Mouse (Mus musculus) liver, embryonic 14.5 days (tissue): Measurements from ENCODE around the gene Ick. TPM values are rescaled to one million over a fixed set of nuclear protein-coding genes. Genes with fewer than 3 reads are reported as not detected.
A peak's percentile ranks its signal among the peaks of the same experiment; 100 is the strongest.

ENCODE experiments used
- ATAC-seq: fragments of 200-750 bp; cut with Nextera tagmentation; 2 replicates; pipeline ENCODE4 v1.8.0; 2017; ENCODE audit warnings: moderate number of reproducible peaks, mild to moderate bottlenecking, moderate library complexity; ENCODE audit not compliant: insufficient read depth
- DNase-seq, 3 experiments: peaks; one replicate each; pipeline ENCODE4 v3.0.0-alpha.2; 2012 to 2013; ENCODE audit warnings: low read depth in 3 of 3, low spot score in 3 of 3
- H3K27ac ChIP-seq: fragments of 300-500 bp; sonication (generic); 2 replicates; pipeline ENCODE4 v1.5.1; 2014; ENCODE audit warnings: moderate library complexity, mild to moderate bottlenecking, control low read depth, inconsistent platforms
- H3K27me3 ChIP-seq: fragments of 300-500 bp; sonication (generic); 2 replicates; pipeline ENCODE4 v1.6.1; 2014; ENCODE audit warnings: mild to moderate bottlenecking, low read length, moderate library complexity; ENCODE audit not compliant: control insufficient read depth, insufficient read depth
- H3K36me3 ChIP-seq: fragments of 300-500 bp; sonication (generic); replicated peaks from 2 replicates; pipeline ENCODE4 v1.6.1; 2014; ENCODE audit warnings: low read depth; ENCODE audit not compliant: control insufficient read depth, insufficient read depth
- H3K4me1 ChIP-seq, 2 experiments: fragments of 200-500 bp in 1 of 2; fragments of 300-500 bp in 1 of 2; sonication (generic) in 1 of 2; replicated peaks; 2 replicates each; pipeline ENCODE4 v1.6.1; 2012 to 2014; ENCODE audit warnings: antibody characterized with exemption in 1 of 2, inconsistent platforms in 1 of 2, low read length in 1 of 2; ENCODE audit not compliant: control insufficient read depth in 2 of 2, insufficient read depth in 2 of 2
- H3K4me2 ChIP-seq: fragments of 300-500 bp; sonication (generic); 2 replicates; pipeline ENCODE4 v1.6.1; 2014; ENCODE audit warnings: low read depth, mild to moderate bottlenecking, control low read depth, moderate library complexity
- H3K4me3 ChIP-seq, 2 experiments: fragments of 200-500 bp in 1 of 2; fragments of 300-500 bp in 1 of 2; sonication (generic) in 1 of 2; 2 replicates each; pipeline ENCODE4 v1.5.1; 2012 to 2014; ENCODE audit warnings: low read depth in 2 of 2, low read length in 2 of 2, mild to moderate bottlenecking in 2 of 2, control low read depth in 1 of 2, inconsistent platforms in 1 of 2, moderate library complexity in 1 of 2; ENCODE audit not compliant: insufficient read depth in 1 of 2
- H3K9ac ChIP-seq: fragments of 300-500 bp; sonication (generic); replicated peaks from 2 replicates; pipeline ENCODE4 v1.6.1; 2014; ENCODE audit warnings: mild to moderate bottlenecking, control low read depth, moderate library complexity
- H3K9me3 ChIP-seq: fragments of 300-500 bp; sonication (generic); 2 replicates; pipeline ENCODE4 v1.6.1; 2016; ENCODE audit warnings: low read length, mixed read lengths; ENCODE audit not compliant: control insufficient read depth
- CTCF ChIP-seq: IDR thresholded peaks from 2 replicates; pipeline ENCODE4 v1.5.1; 2016; ENCODE audit warnings: antibody characterized with exemption, low read depth, control low read depth
- EP300 ChIP-seq: IDR thresholded peaks from 2 replicates; pipeline ENCODE4 v1.6.1; 2016; ENCODE audit warnings: antibody characterized with exemption, low read depth
- WGBS: fragments of 180-500 bp; shearing (Covaris S2); extraction: QIAGEN DNeasy Blood & Tissue Kit; methylation state at CpG from one replicate; pipeline ENCODE4 v1.1.7; 2014; ENCODE audit not compliant: insufficient replicate concordance; 5-methylcytosine and 5-hydroxymethylcytosine counted together
- polyA plus RNA-seq, 2 experiments: library from polyadenylated mRNA; depleted of rRNA in 1 of 2; stranded (reverse) in 1 of 2; unstranded in 1 of 2; fragments of >200 nt; fragmentation: Nextera tagmentation in 1 of 2; extraction: Ambion mirVana in 1 of 2; gene quantifications; 2 replicates each; pipeline versions ENCODE4 v1.2.1 to v1.2.3; 2012 to 2014

Gene Ick
- polyA plus RNA-seq, 2 experiments: 3.6 to 3.7 TPM

DNA sequence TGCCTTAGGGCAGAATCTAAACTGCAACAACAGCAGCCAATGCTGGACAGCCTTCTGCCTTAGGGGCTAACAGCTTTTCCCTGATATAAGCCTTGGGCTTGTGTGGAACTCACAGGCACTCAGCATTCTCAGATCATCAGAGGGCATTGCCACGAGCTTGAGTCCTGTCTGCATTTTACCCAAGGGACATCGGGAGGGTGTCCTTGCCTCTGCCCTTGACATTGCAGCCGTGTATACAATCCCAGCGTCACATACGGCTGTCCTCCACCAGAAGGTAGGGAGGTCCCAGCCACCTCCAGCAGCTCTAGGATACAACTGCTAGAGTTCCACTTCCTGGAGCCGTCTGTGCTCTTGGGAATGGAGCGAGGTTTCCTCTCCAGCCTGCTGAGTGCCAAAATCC is 20.0 kb upstream of the Ick start:
- no peak overlapping the region for H3K4me3 ChIP-seq
- H3K27me3 ChIP-seq: no peaks in the 10 kb centered on the region
- no peaks in the 10 kb centered on the region for H3K4me1 ChIP-seq
- no peak for ATAC-seq
- no peak for DNase-seq
- no peaks in the 10 kb centered on the region for H3K9me3 ChIP-seq
- 85% methylated on average over 7 of the region's 7 CpGs for WGBS
- no peak overlapping the region for H3K9ac ChIP-seq
- no peak overlapping the region for H3K4me2 ChIP-seq
- H3K27ac ChIP-seq: no peak overlapping the region
- peaks cover 84% of the 10 kb centered on the region for H3K36me3 ChIP-seq
- TF ChIP-seq CTCF (no peak), EP300 (no peak)

DNA sequence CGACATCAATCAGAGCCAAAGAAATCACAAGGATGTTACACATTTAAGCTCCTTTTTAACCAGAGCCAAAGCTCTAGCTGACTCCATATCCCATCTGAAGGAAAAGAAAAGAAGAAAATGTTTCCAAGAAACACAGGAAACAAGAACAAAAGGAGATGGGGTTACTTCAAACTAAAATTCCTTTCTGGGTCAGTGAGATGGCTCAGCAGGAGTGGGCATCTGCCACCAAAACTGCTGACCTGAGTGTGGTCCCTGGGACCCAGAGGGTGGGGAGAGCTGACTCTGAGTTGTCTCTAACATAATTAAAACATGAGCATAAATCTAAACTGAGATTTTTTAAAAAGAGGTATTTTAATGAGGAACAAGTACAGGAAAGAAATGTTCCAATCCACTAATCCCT is 19.1 kb upstream of the Ick start:
- H3K27me3 ChIP-seq: no peaks in the 10 kb centered on the region
- DNase-seq (no peak), ATAC-seq (no peak)
- WGBS: 78% methylated on average over 1 of the region's 1 CpGs
- no peak overlapping the region for H3K27ac ChIP-seq
- H3K36me3 ChIP-seq: peaks cover 84% of the 10 kb centered on the region
- no peak for TF ChIP-seq EP300
- TF ChIP-seq CTCF: no peak
- no peak overlapping the region for H3K9ac ChIP-seq
- H3K4me3 ChIP-seq: no peak overlapping the region
- no peak overlapping the region for H3K4me2 ChIP-seq
- H3K4me1 ChIP-seq: no peaks in the 10 kb centered on the region
- H3K9me3 ChIP-seq: no peaks in the 10 kb centered on the region

DNA sequence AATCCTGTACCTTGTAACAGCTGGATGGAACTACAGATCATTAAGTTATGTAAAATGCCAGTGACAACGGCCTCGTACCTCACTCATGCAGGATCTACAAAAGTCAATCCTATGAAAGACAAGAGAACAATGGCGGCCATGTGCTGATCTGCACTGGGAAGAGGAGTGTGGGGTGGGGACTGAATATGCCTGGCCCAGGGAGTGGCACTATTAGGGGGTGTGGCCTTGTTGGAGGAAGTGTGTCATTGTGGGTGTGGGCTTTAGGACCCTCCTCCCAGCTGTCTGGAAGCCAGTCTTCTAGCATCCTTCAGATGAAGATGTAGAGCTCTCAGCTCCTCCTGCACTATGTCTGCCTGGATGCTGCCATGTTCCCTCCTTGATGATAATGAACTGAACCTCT is 18.4 kb upstream of the Ick start:
- H3K9ac ChIP-seq: no peak overlapping the region
- no peak overlapping the region for H3K4me3 ChIP-seq
- H3K27me3 ChIP-seq: no peaks in the 10 kb centered on the region
- peaks cover 84% of the 10 kb centered on the region for H3K36me3 ChIP-seq
- DNase-seq: no peak
- 85% methylated on average over 3 of the region's 3 CpGs for WGBS
- no peaks in the 10 kb centered on the region for H3K4me1 ChIP-seq
- no peak overlapping the region for H3K4me2 ChIP-seq
- H3K27ac ChIP-seq: no peak overlapping the region
- TF ChIP-seq EP300: no peak
- TF ChIP-seq CTCF: no peak
- peak; percentile 45; the same call in 1 of the 2 replicates for ATAC-seq
- H3K9me3 ChIP-seq: no peaks in the 10 kb centered on the region

DNA sequence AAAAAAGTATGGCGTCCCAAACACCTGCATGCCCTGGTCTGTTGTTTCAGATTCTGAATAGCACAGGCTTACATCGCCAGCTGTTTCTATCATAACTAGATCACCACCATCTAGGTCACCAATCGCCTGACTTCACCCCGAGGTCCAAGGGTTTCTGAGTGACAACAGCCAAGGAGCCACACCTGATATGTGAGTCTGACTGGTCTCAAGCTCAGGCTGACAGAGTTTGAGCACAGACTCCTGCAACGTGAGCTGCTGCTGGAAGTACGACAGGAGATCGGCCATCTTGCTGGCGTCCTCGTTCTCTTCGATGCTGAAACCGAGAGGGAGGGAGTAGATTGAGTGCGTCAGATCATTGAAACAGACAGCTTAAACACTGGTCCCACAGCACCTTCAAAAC is 13.3 kb upstream of the Ick start:
- no peak for ATAC-seq

DNA sequence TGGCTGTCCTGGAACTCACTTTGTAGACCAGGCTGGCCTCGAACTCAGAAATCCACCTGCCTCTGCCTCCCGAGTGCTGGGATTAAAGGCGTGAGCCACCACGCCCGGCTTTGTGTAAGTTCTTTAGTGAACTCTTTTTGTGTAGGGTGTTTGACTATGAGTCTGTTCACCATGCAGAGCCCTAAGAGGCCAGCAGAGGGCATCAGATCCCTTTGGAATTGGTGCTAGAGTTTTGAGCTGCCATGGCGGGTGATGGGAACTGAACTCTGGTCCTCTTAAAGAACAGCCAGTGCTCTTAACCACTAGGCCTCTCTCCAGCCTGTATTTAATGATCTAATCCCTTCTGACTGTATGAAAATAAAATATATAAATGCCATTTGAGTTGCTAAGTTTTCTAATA is 12.6 kb upstream of the Ick start:
- peaks cover 91% of the 10 kb centered on the region for H3K36me3 ChIP-seq
- H3K4me2 ChIP-seq: no peak overlapping the region
- no peak overlapping the region for H3K27ac ChIP-seq
- H3K27me3 ChIP-seq: no peaks in the 10 kb centered on the region
- DNase-seq (no peak), ATAC-seq (no peak)
- H3K4me1 ChIP-seq: no peaks in the 10 kb centered on the region; a peak in 1 of 4 replicates
- H3K4me3 ChIP-seq: no peak overlapping the region
- peak; percentile 65 for TF ChIP-seq CTCF
- TF ChIP-seq EP300: no peak
- 85% methylated on average over 6 of the region's 6 CpGs for WGBS
- H3K9ac ChIP-seq: no peak overlapping the region
- H3K9me3 ChIP-seq: peaks cover 7% of the 10 kb centered on the region

More for the DNA sequence above, 13.3 kb upstream of the Ick start:
- no peak overlapping the region for H3K9ac ChIP-seq
- H3K27ac ChIP-seq: no peak overlapping the region
- no peak overlapping the region for H3K4me3 ChIP-seq
- peaks cover 7% of the 10 kb centered on the region for H3K9me3 ChIP-seq
- no peaks in the 10 kb centered on the region for H3K27me3 ChIP-seq
- DNase-seq: no peak
- no peak overlapping the region for H3K4me2 ChIP-seq
- H3K4me1 ChIP-seq: no peaks in the 10 kb centered on the region
- no peak for TF ChIP-seq EP300
- no peak for TF ChIP-seq CTCF
- 92% methylated on average over 12 of the region's 12 CpGs for WGBS
- peaks cover 89% of the 10 kb centered on the region for H3K36me3 ChIP-seq

DNA sequence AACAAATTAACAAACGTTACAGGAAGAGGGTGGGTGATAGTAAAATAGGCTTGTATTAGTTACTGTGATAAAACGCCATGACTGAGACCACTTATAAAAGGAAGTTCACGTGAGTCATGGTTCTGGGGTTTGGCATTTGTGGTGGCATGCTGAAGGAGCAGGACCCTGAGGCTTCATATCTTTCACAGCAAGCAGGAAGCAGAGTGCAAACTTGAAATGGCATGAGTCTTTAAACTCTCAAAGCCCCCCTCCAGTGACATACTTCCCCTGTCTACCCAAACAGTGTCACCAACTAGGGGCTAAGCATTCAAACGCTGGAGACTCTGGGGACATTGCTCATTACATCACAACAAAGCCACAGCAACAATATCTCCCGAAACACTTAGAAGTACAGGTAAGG is 8.0 kb upstream of the Ick start:
- TF ChIP-seq EP300 (no peak), CTCF (no peak)
- Histone ChIP-seq H3K27me3 (no peaks in the 10 kb centered on the region), H3K36me3 (peaks cover 78% of the 10 kb centered on the region), H3K4me2 (no peak overlapping the region), H3K27ac (no peak overlapping the region), H3K4me3 (no peak overlapping the region), H3K9me3 (peaks cover 7% of the 10 kb centered on the region), H3K9ac (no peak overlapping the region), H3K4me1 (peaks cover 21 to 23% of the 10 kb centered on the region in 2 experiments)
- 16% methylated on average over 5 of the region's 5 CpGs for WGBS
- no peak for DNase-seq
- no peak for ATAC-seq
